Mouse (Mus musculus) brain, embryonic 14.5 days (tissue): ENCODE data around the gene Araf. TPM values are rescaled to one million over a fixed set of nuclear protein-coding genes. Genes with fewer than 3 reads are reported as not detected.
A peak's percentile ranks its signal among the peaks of the same experiment; 100 is the strongest.

Experiments
- DNase-seq: peaks from one replicate; pipeline ENCODE4 v3.0.0-alpha.2; 2011; ENCODE audit warnings: low read depth
- CTCF ChIP-seq: fragments of 200-500 bp; IDR thresholded peaks from 2 replicates; pipeline ENCODE4 v1.5.1; 2012; ENCODE audit warnings: inconsistent platforms, mild to moderate bottlenecking, moderate library complexity, borderline replicate concordance; ENCODE audit not compliant: insufficient read depth, insufficient read length; ENCODE audit errors: extremely low read depth
- POLR2A ChIP-seq: fragments of 200-500 bp; IDR thresholded peaks from 2 replicates; pipeline ENCODE4 v1.6.1; 2012; ENCODE audit warnings: mild to moderate bottlenecking, inconsistent platforms, borderline replicate concordance; ENCODE audit not compliant: poor library complexity, insufficient read depth, insufficient read length, severe bottlenecking; ENCODE audit errors: extremely low read depth
- polyA plus RNA-seq: library from polyadenylated mRNA; depleted of rRNA; stranded (reverse); fragments of >200 nt; gene quantifications from 2 replicates; pipeline ENCODE4 v1.2.3, GENCODE M21; 2012; rRNA removed

The Araf gene
- polyA plus RNA-seq, 1 experiment = 229 TPM

DNA sequence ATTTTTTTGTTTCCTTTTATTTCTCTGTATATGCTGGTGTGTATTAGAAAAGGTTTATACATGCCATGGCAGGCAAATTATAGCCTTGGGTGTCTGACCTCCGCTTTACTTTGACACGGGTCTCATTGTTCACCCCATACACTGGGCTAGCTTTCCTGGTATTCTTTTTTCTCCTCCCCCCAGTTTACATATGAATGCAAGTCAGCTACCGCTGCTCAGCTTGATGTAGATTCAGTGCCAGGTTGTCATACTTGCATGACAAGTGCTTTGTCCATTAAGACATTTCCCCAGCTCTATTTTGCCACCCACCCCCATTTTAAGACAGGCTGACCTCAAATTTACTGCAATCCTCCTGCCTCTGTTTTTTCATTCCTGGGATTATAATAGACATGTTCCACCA is 77.6 kb downstream of the Araf start:
- peak; percentile 51 for DNase-seq
- no peak for TF ChIP-seq POLR2A
- TF ChIP-seq CTCF = no peak

DNA sequence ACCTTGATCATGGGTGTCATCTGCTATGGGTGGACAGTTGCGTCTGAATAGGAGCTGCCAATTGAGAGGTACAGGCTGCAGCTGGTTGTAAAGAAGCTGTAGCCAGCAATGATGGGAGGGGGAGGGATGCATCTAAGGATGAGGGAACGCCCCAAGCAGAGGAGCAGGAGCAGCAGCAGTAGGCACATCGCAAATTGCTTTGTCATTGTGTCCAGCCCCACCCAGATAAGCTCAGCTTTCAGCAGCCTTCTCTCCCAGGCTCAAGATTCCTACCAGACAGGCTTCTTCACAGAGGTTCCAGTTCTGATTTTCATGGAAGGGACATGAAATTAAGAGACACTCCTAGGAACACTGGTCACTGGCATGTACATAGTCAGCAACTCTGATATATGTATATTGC is 112.5 kb downstream of the Araf start:
- TF ChIP-seq CTCF (no peak), POLR2A (no peak)
- DNase-seq = no peak

Other genes with a start within 250 kb of the Araf start
- gene Rgn, start 248.0 kb upstream of the Araf start, polyA plus RNA-seq = 0.22 and 0.24 TPM in 2 replicates
- gene Rbm10, start 180.3 kb upstream of the Araf start, polyA plus RNA-seq = 83.1 and 91.0 TPM in 2 replicates
- 131 and 148 TPM in 2 replicates for gene Ndufb11, start 180.2 kb upstream of the Araf start, polyA plus RNA-seq
- gene Uba1, start 139.5 kb upstream of the Araf start, polyA plus RNA-seq = 580 and 611 TPM in 2 replicates
- 251 and 271 TPM in 2 replicates for gene Cdk16, start 109.9 kb upstream of the Araf start, polyA plus RNA-seq
- 110 and 114 TPM in 2 replicates for gene Usp11, start 93.9 kb upstream of the Araf start, polyA plus RNA-seq
- 3.9 and 5.9 TPM in 2 replicates for gene Timp1, start 72.4 kb downstream of the Araf start, polyA plus RNA-seq
- 28.2 and 68.1 TPM in 2 replicates for gene Syn1, start 123.2 kb downstream of the Araf start, polyA plus RNA-seq
- 25.4 and 33.6 TPM in 2 replicates for gene Cfp, start 133.7 kb downstream of the Araf start, polyA plus RNA-seq
- 36.4 and 40.7 TPM in 2 replicates for gene Elk1, start 152.8 kb downstream of the Araf start, polyA plus RNA-seq
- gene Uxt, start 164.2 kb downstream of the Araf start, polyA plus RNA-seq = 17.2 and 26.1 TPM in 2 replicates